Mouse (Mus musculus) kidney, postnatal 0 days (tissue): ENCODE data around the gene Serpinb2. TPM values are rescaled to one million over a fixed set of nuclear protein-coding genes. Genes with fewer than 3 reads are reported as not detected.

Experiments
- ATAC-seq: fragments of 200-750 bp; cut with Nextera tagmentation; replicated peaks from 2 replicates; pipeline ENCODE4 v1.8.0; 2017; ENCODE audit warnings: low read depth, moderate number of reproducible peaks, moderate TSS enrichment, moderate library complexity; ENCODE audit not compliant: low FRiP score
- DNase-seq: peaks from one replicate; pipeline ENCODE4 v3.0.0-alpha.2; 2016; ENCODE audit warnings: low spot score
- H3K27ac ChIP-seq: fragments of 300-500 bp; sonication (generic); 2 replicates; pipeline ENCODE4 v1.5.1; 2014; ENCODE audit warnings: mild to moderate bottlenecking
- H3K27me3 ChIP-seq: fragments of 300-500 bp; sonication (generic); 2 replicates; pipeline ENCODE4 v1.6.1; 2014; ENCODE audit warnings: low read length, mixed read lengths; ENCODE audit not compliant: insufficient read depth
- H3K36me3 ChIP-seq: fragments of 300-500 bp; sonication (generic); 2 replicates; pipeline ENCODE4 v1.6.1; 2014; ENCODE audit warnings: low read length, mixed read lengths; ENCODE audit not compliant: insufficient read depth
- H3K4me1 ChIP-seq: fragments of 300-500 bp; sonication (generic); replicated peaks from 2 replicates; pipeline ENCODE4 v1.6.1; 2014; ENCODE audit warnings: antibody characterized with exemption, low read length, mixed read lengths; ENCODE audit not compliant: insufficient read depth
- H3K4me2 ChIP-seq: fragments of 300-500 bp; sonication (generic); 2 replicates; pipeline ENCODE4 v1.6.1; 2014; ENCODE audit warnings: mild to moderate bottlenecking, low read length, moderate library complexity, mixed read lengths
- H3K4me3 ChIP-seq: fragments of 300-500 bp; sonication (generic); replicated peaks from 2 replicates; pipeline ENCODE4 v1.5.1; 2014; ENCODE audit warnings: low read depth, low read length
- H3K9ac ChIP-seq: fragments of 300-500 bp; sonication (generic); 2 replicates; pipeline ENCODE4 v1.6.1; 2014; ENCODE audit warnings: low read depth, low read length
- H3K9me3 ChIP-seq: fragments of 300-500 bp; sonication (generic); replicated peaks from 2 replicates; pipeline ENCODE4 v1.6.1; 2016; ENCODE audit warnings: low read length, inconsistent platforms, mixed read lengths
- CTCF ChIP-seq: IDR thresholded peaks from 2 replicates; pipeline ENCODE4 v1.5.1; 2016; ENCODE audit warnings: antibody characterized with exemption, low read depth, mild to moderate bottlenecking, moderate library complexity
- WGBS: fragments of 180-500 bp; shearing (Covaris S2); extraction: QIAGEN DNeasy Blood & Tissue Kit; methylation state at CpG from one replicate; pipeline ENCODE4 v1.1.7; 2014; 5-methylcytosine and 5-hydroxymethylcytosine counted together
- polyA plus RNA-seq: library from polyadenylated mRNA; unstranded; fragments of >200 nt; fragmentation: Nextera tagmentation; extraction: Ambion mirVana; gene quantifications from 2 replicates; pipeline ENCODE4 v1.2.1, GENCODE M21; 2015

Serpinb2 gene
- polyA plus RNA-seq, 1 experiment from 2014 or later: not detected

- no peak for TF ChIP-seq CTCF
- Histone ChIP-seq H3K27ac (no peak overlapping the region), H3K27me3 (no peaks in the 10 kb centered on the region), H3K4me2 (no peak overlapping the region), H3K36me3 (no peaks in the 10 kb centered on the region), H3K9ac (no peak overlapping the region), H3K9me3 (no peaks in the 10 kb centered on the region), H3K4me1 (no peaks in the 10 kb centered on the region), H3K4me3 (no peak overlapping the region)
- ATAC-seq (no peak), DNase-seq (no peak)
- WGBS: 72% methylated on average over 1 of the region's 1 CpGs
Observed at GRCm38 (mm10) chr1:107577514-107577913, 66.3 kb downstream of the Serpinb2 start.

- no peak for DNase-seq
Observed at GRCm38 (mm10) chr1:107581220-107581619, 70.0 kb downstream of the Serpinb2 start.

GRCm38 (mm10) chr1:107582900-107583299 is 71.7 kb downstream of the Serpinb2 start:
- no peak overlapping the region for H3K4me2 ChIP-seq
- H3K4me3 ChIP-seq: no peak overlapping the region
- no peak overlapping the region for H3K27ac ChIP-seq
- H3K27me3 ChIP-seq: no peaks in the 10 kb centered on the region
- H3K36me3 ChIP-seq: no peaks in the 10 kb centered on the region
- ATAC-seq (no peak), DNase-seq (no peak)
- H3K9me3 ChIP-seq: no peaks in the 10 kb centered on the region
- no peak overlapping the region for H3K9ac ChIP-seq
- TF ChIP-seq CTCF: no peak
- H3K4me1 ChIP-seq: no peaks in the 10 kb centered on the region

More at GRCm38 (mm10) chr1:107581220-107581619, 70.0 kb downstream of the Serpinb2 start:
- WGBS: 71% methylated on average over 1 of the region's 1 CpGs
- no peak for ATAC-seq
- Histone ChIP-seq H3K4me3 (no peak overlapping the region), H3K4me1 (no peaks in the 10 kb centered on the region), H3K9ac (no peak overlapping the region), H3K36me3 (no peaks in the 10 kb centered on the region), H3K4me2 (no peak overlapping the region), H3K9me3 (no peaks in the 10 kb centered on the region), H3K27ac (no peak overlapping the region), H3K27me3 (no peaks in the 10 kb centered on the region)
- TF ChIP-seq CTCF: no peak

GRCm38 (mm10) chr1:107583958-107584376 is 72.7 kb downstream of the Serpinb2 start:
- Histone ChIP-seq H3K9ac (no peak overlapping the region), H3K4me2 (no peak overlapping the region), H3K4me1 (no peaks in the 10 kb centered on the region), H3K36me3 (no peaks in the 10 kb centered on the region), H3K27me3 (no peaks in the 10 kb centered on the region), H3K9me3 (no peaks in the 10 kb centered on the region), H3K27ac (no peak overlapping the region), H3K4me3 (no peak overlapping the region)
- no peak for TF ChIP-seq CTCF
- 37% methylated on average over 1 of the region's 1 CpGs for WGBS
- no peak for ATAC-seq
- no peak for DNase-seq

- H3K4me2 ChIP-seq: no peak overlapping the region
- no peak for TF ChIP-seq CTCF
- ATAC-seq: no peak
- no peak overlapping the region for H3K4me3 ChIP-seq
- H3K27ac ChIP-seq: no peak overlapping the region
- H3K36me3 ChIP-seq: no peaks in the 10 kb centered on the region
- no peaks in the 10 kb centered on the region for H3K9me3 ChIP-seq
- no peak overlapping the region for H3K9ac ChIP-seq
- no peak for DNase-seq
- WGBS: 72% methylated on average over 3 of the region's 3 CpGs
- H3K4me1 ChIP-seq: no peaks in the 10 kb centered on the region
- no peaks in the 10 kb centered on the region for H3K27me3 ChIP-seq
Observed at GRCm38 (mm10) chr1:107584932-107585331, 73.7 kb downstream of the Serpinb2 start.

Other genes starting within 250 kb of the Serpinb2 start
- not detected in 2 replicates for gene Serpinb3b, start 233.1 kb upstream of the Serpinb2 start, polyA plus RNA-seq
- gene Serpinb3c, start 233.1 kb upstream of the Serpinb2 start, polyA plus RNA-seq: not detected in 2 replicates
- not detected in 2 replicates for gene Serpinb11, start 150.2 kb upstream of the Serpinb2 start, polyA plus RNA-seq
- gene Serpinb7, start 111.8 kb upstream of the Serpinb2 start, polyA plus RNA-seq: not detected in 2 replicates
- gene Serpinb8, start 78.6 kb downstream of the Serpinb2 start, polyA plus RNA-seq: 2.4 TPM in 2 replicates